Mouse (Mus musculus): ENCODE results near the gene Fbll1. TPM values are rescaled to one million over a fixed set of nuclear protein-coding genes. Genes with fewer than 3 reads are reported as not detected.

Gene Fbll1
- total RNA-seq, 1 experiment from 2014 or later, result 0.15 TPM

DNA sequence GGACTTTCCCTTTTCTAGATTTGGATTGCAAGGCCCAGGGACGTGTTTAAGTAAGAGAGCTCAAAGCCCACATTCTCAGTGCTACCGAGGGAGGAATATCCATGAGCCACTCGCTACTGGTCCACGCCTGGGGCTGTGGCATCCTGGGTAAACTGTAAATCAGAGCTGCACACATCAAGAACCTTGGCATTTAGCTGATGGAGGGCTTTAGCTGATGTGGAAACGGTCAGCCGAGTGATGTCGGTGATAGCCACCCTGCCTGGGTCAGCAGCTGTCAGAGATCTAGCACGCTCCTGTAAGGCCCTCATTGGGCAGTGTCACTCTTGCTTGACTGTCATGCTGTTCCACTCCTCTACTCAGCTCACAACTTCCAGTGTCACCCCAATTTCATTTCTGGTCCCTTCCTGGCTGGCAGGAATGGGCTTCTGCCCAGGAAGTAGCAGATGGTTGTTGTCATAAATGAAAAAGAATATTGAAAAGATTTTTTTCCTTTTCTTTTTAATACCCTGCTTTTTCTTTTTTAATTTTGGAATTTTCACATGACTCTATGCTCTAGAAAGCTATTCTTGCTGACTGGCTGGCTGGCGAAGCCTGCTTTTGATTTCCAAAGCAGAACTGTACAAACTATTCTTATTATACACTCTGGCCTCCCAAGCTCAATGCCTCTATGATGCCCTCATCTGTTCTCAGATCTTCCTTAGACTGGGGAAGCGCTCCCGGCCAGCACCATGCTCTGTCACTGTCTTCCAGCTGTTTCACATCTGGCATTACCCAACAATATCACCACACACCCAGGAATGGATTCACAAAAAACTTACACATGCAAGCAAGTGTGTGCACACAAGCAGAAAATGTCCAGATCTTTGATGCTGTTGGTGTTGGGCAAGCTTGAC lies 42.0 kb downstream of the Fbll1 start:
- ATAC-seq (replicated peaks in 1 of 2; ENCODE audit: insufficient read depth in 1 of 2, low FRiP score in 2 of 2, low TSS enrichment in 1 of 2, low read depth in 1 of 2, poor library complexity in 2 of 2, severe bottlenecking in 2 of 2), result no peak

GRCm38 (mm10) chr11:35755546-35755945 lies 43.1 kb downstream of the Fbll1 start:
- ATAC-seq (replicated peaks in 1 of 2; ENCODE audit: insufficient read depth in 1 of 2, low FRiP score in 2 of 2, low TSS enrichment in 1 of 2, low read depth in 1 of 2, poor library complexity in 2 of 2, severe bottlenecking in 2 of 2), result no peak

DNA sequence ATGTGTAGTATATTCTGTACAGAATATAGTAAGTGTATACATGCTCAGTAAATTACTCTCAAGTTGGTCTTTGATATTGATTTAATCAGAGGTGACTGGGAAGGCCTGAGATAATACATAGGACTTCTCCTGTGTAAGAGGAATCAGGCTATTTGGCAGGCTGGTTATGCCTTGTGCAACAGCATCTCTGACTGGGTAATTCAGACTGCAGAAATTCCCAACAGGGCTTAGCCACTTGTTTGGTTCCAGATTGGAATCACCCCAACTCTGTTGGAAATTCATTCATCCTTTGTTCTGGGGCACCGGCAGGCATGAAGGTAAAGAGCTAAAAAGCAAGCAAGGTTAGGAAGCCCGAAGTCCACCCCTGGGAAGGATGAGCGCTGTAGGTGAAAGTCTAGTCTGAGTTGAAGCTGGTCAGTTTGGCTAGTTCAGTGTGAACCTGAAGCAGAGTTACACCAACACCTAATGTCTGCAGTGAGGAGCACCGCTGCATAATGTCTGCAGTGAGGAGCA lies 43.7 kb downstream of the Fbll1 start:
- no peak for ATAC-seq (replicated peaks in 1 of 2; ENCODE audit: insufficient read depth in 1 of 2, low FRiP score in 2 of 2, low TSS enrichment in 1 of 2, low read depth in 1 of 2, poor library complexity in 2 of 2, severe bottlenecking in 2 of 2)

DNA sequence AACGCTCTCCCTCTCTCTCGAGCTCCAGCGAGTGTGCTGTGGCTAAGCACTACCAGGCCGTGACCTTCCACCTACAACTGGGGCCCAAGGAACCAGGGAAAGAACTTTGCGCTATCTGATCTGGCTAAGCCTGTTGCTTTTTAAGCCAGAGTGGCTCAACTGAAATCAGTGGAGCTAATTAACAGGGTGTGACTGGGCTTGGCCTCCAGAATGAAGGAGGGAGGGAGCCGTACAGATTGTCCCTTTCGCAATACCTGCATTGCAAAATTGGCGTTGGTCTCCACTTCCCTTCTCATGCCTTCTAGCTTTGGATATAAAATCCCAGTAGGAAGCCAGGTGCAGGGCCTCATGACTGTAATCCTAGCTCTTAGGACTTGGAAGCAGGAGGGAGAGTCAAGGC lies 48.1 kb downstream of the Fbll1 start:
- no peak for ATAC-seq (replicated peaks in 1 of 2; ENCODE audit: insufficient read depth in 1 of 2, low FRiP score in 2 of 2, low TSS enrichment in 1 of 2, low read depth in 1 of 2, poor library complexity in 2 of 2, severe bottlenecking in 2 of 2)

Other genes starting within 250 kb of the Fbll1 start
- gene Pank3, start 29.4 kb downstream of the Fbll1 start, total RNA-seq (2017), result 45.0 and 46.2 TPM in 2 replicates
- 97.1 and 102 TPM in 2 replicates for gene Rars, start 35.6 kb upstream of the Fbll1 start, total RNA-seq (2017)
- gene Wwc1, start 181.6 kb upstream of the Fbll1 start, total RNA-seq (2017), result 0.05 and 0.25 TPM in 2 replicates

All from hematopoietic stem cell, adult 5-6 weeks (primary cell).